Mouse (Mus musculus) liver, embryonic 14.5 days (tissue): ENCODE measurements around the gene Tmtc2. TPM values are rescaled to one million over a fixed set of nuclear protein-coding genes. Genes with fewer than 3 reads are reported as not detected.

Source experiments
- ATAC-seq: fragments of 200-750 bp; cut with Nextera tagmentation; 2 replicates; pipeline ENCODE4 v1.8.0; 2017; ENCODE audit warnings: moderate number of reproducible peaks, mild to moderate bottlenecking, moderate library complexity; ENCODE audit not compliant: insufficient read depth
- DNase-seq, 3 experiments: peaks; one replicate each; pipeline ENCODE4 v3.0.0-alpha.2; 2012 to 2013; ENCODE audit warnings: low read depth in 3 of 3, low spot score in 3 of 3
- H3K27ac ChIP-seq: fragments of 300-500 bp; sonication (generic); 2 replicates; pipeline ENCODE4 v1.5.1; 2014; ENCODE audit warnings: moderate library complexity, mild to moderate bottlenecking, control low read depth, inconsistent platforms
- H3K27me3 ChIP-seq: fragments of 300-500 bp; sonication (generic); 2 replicates; pipeline ENCODE4 v1.6.1; 2014; ENCODE audit warnings: mild to moderate bottlenecking, low read length, moderate library complexity; ENCODE audit not compliant: control insufficient read depth, insufficient read depth
- H3K36me3 ChIP-seq: fragments of 300-500 bp; sonication (generic); replicated peaks from 2 replicates; pipeline ENCODE4 v1.6.1; 2014; ENCODE audit warnings: low read depth; ENCODE audit not compliant: control insufficient read depth, insufficient read depth
- H3K4me1 ChIP-seq, 2 experiments: fragments of 200-500 bp in 1 of 2; fragments of 300-500 bp in 1 of 2; sonication (generic) in 1 of 2; replicated peaks; 2 replicates each; pipeline ENCODE4 v1.6.1; 2012 to 2014; ENCODE audit warnings: antibody characterized with exemption in 1 of 2, inconsistent platforms in 1 of 2, low read length in 1 of 2; ENCODE audit not compliant: control insufficient read depth in 2 of 2, insufficient read depth in 2 of 2
- H3K4me2 ChIP-seq: fragments of 300-500 bp; sonication (generic); 2 replicates; pipeline ENCODE4 v1.6.1; 2014; ENCODE audit warnings: low read depth, mild to moderate bottlenecking, control low read depth, moderate library complexity
- H3K4me3 ChIP-seq, 2 experiments: fragments of 200-500 bp in 1 of 2; fragments of 300-500 bp in 1 of 2; sonication (generic) in 1 of 2; 2 replicates each; pipeline ENCODE4 v1.5.1; 2012 to 2014; ENCODE audit warnings: low read depth in 2 of 2, low read length in 2 of 2, mild to moderate bottlenecking in 2 of 2, control low read depth in 1 of 2, inconsistent platforms in 1 of 2, moderate library complexity in 1 of 2; ENCODE audit not compliant: insufficient read depth in 1 of 2
- H3K9ac ChIP-seq: fragments of 300-500 bp; sonication (generic); replicated peaks from 2 replicates; pipeline ENCODE4 v1.6.1; 2014; ENCODE audit warnings: mild to moderate bottlenecking, control low read depth, moderate library complexity
- H3K9me3 ChIP-seq: fragments of 300-500 bp; sonication (generic); 2 replicates; pipeline ENCODE4 v1.6.1; 2016; ENCODE audit warnings: low read length, mixed read lengths; ENCODE audit not compliant: control insufficient read depth
- CTCF ChIP-seq: IDR thresholded peaks from 2 replicates; pipeline ENCODE4 v1.5.1; 2016; ENCODE audit warnings: antibody characterized with exemption, low read depth, control low read depth
- EP300 ChIP-seq: IDR thresholded peaks from 2 replicates; pipeline ENCODE4 v1.6.1; 2016; ENCODE audit warnings: antibody characterized with exemption, low read depth
- WGBS: fragments of 180-500 bp; shearing (Covaris S2); extraction: QIAGEN DNeasy Blood & Tissue Kit; methylation state at CpG from one replicate; pipeline ENCODE4 v1.1.7; 2014; ENCODE audit not compliant: insufficient replicate concordance; 5-methylcytosine and 5-hydroxymethylcytosine counted together
- polyA plus RNA-seq, 2 experiments: library from polyadenylated mRNA; depleted of rRNA in 1 of 2; stranded (reverse) in 1 of 2; unstranded in 1 of 2; fragments of >200 nt; fragmentation: Nextera tagmentation in 1 of 2; extraction: Ambion mirVana in 1 of 2; gene quantifications; 2 replicates each; pipeline versions ENCODE4 v1.2.1 to v1.2.3; 2012 to 2014

Tmtc2 gene
- polyA plus RNA-seq, 2 experiments, result 0.33 to 0.44 TPM

GRCm38 (mm10) chr10:105165291-105165690, 409.0 kb downstream of the Tmtc2 start:
- Histone ChIP-seq H3K36me3 (no peaks in the 10 kb centered on the region), H3K9ac (no peak overlapping the region), H3K4me1 (no peaks in the 10 kb centered on the region), H3K27me3 (no peaks in the 10 kb centered on the region), H3K27ac (no peak overlapping the region), H3K4me2 (no peak overlapping the region), H3K9me3 (no peaks in the 10 kb centered on the region), H3K4me3 (no peak overlapping the region)
- WGBS, result 61% methylated on average over 5 of the region's 5 CpGs
- ATAC-seq (no peak), DNase-seq (no peak)
- TF ChIP-seq EP300, result no peak
- TF ChIP-seq CTCF, result no peak

- no peak overlapping the region for H3K4me2 ChIP-seq
- no peaks in the 10 kb centered on the region for H3K36me3 ChIP-seq
- no peak overlapping the region for H3K27ac ChIP-seq
- ATAC-seq (no peak), DNase-seq (no peak)
- H3K4me1 ChIP-seq, result no peaks in the 10 kb centered on the region
- no peak for TF ChIP-seq EP300
- no peak for TF ChIP-seq CTCF
- H3K9me3 ChIP-seq, result no peaks in the 10 kb centered on the region
- H3K27me3 ChIP-seq, result no peaks in the 10 kb centered on the region
- H3K4me3 ChIP-seq, result no peak overlapping the region
- no peak overlapping the region for H3K9ac ChIP-seq
Measured at GRCm38 (mm10) chr10:105153789-105154188, 420.5 kb downstream of the Tmtc2 start.

- Histone ChIP-seq H3K27ac (no peak overlapping the region), H3K9me3 (no peaks in the 10 kb centered on the region), H3K36me3 (no peaks in the 10 kb centered on the region), H3K9ac (no peak overlapping the region), H3K4me3 (no peak overlapping the region), H3K4me2 (no peak overlapping the region), H3K27me3 (no peaks in the 10 kb centered on the region), H3K4me1 (no peaks in the 10 kb centered on the region)
- DNase-seq (no peak), ATAC-seq (no peak)
- 21% methylated on average over 4 of the region's 4 CpGs for WGBS
- TF ChIP-seq EP300, result no peak
- no peak for TF ChIP-seq CTCF
Measured at GRCm38 (mm10) chr10:105144382-105144781, 429.9 kb downstream of the Tmtc2 start.

GRCm38 (mm10) chr10:105142201-105142600, 432.1 kb downstream of the Tmtc2 start:
- DNase-seq, result no peak
- no peak overlapping the region for H3K4me3 ChIP-seq
- H3K27me3 ChIP-seq, result no peaks in the 10 kb centered on the region
- no peak for TF ChIP-seq CTCF
- TF ChIP-seq EP300, result no peak
- no peaks in the 10 kb centered on the region for H3K36me3 ChIP-seq
- no peak for ATAC-seq
- H3K9ac ChIP-seq, result no peak overlapping the region
- H3K27ac ChIP-seq, result no peak overlapping the region
- WGBS, result 37% methylated on average over 3 of the region's 3 CpGs
- H3K4me1 ChIP-seq, result no peaks in the 10 kb centered on the region
- no peak overlapping the region for H3K4me2 ChIP-seq
- no peaks in the 10 kb centered on the region for H3K9me3 ChIP-seq
